Mouse (Mus musculus): ENCODE measurements around the gene Pmpca. TPM values are rescaled to one million over a fixed set of nuclear protein-coding genes. Genes with fewer than 3 reads are reported as not detected.
A peak's percentile ranks its signal among the peaks of the same experiment; 100 is the strongest.

Gene Pmpca
- polyA plus RNA-seq, 1 experiment from 2014 or later = 81.6 TPM

DNA sequence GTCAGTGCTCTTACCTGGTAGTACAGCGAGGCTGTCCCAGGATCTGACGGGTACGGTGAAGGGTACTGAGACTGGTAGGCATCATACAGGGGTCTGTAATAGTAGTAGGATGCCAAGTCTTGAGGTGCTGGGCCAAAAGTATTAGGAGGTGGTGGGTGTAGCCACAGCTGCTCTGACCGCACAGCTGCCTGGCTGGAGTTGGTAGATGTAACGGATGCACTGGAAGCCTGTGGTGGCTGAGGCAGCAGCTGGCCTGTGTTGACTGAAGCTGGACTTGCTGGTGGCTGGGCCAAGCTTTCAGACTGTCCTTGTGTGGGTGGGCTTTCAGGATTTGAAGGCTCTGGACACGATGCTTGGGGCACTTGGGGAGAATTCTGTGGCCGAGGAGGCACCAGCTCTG, 49.2 kb downstream of the Pmpca start:
- H3K4me2 ChIP-seq (replicated peaks) = no peak overlapping the region
- H3K27me3 ChIP-seq (ENCODE audit: control insufficient read depth, insufficient read depth, low read length) = no peaks in the 10 kb centered on the region
- H3K9ac ChIP-seq = no peak overlapping the region
- ATAC-seq (ENCODE audit: low FRiP score) = no peak
- no peak overlapping the region for H3K27ac ChIP-seq
- H3K36me3 ChIP-seq (replicated peaks; ENCODE audit: control insufficient read depth, insufficient read depth) = peaks cover 83% of the 10 kb centered on the region
- peaks cover under 1% of the 10 kb centered on the region; the same call in 1 of the 2 replicates for H3K4me1 ChIP-seq (replicated peaks; ENCODE audit: control insufficient read depth, insufficient read depth, low read length)
- DNase-seq (ENCODE audit: low spot score) = no peak
- WGBS = 90% methylated on average over 7 of the region's 7 CpGs
- no peak overlapping the region for H3K4me3 ChIP-seq (replicated peaks; ENCODE audit: low read length)
- H3K9me3 ChIP-seq (ENCODE audit: control insufficient read depth, low read length) = no peaks in the 10 kb centered on the region

DNA sequence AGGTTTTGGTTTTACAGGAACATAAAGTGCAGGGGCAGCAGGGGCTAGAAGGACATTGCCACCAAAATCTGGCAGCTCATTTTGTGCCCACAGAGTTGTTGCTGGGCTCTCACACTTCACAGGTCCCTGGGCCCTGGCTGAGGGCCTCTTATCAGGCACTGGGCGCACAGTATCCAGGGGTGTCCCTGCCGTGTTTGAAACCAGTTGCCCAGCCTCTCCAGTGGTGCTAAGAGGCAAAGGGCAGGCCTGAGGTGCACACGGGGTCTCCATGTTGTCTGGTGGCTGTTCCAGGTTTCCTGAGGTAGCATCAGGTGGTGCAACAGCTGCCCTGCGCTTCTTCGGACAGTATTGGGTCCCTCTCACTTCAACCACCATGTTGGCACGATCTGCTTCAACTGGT, 50.5 kb downstream of the Pmpca start:
- no peak overlapping the region for H3K4me3 ChIP-seq (replicated peaks; ENCODE audit: low read length)
- H3K4me1 ChIP-seq (replicated peaks; ENCODE audit: control insufficient read depth, insufficient read depth, low read length) = peaks cover 11% of the 10 kb centered on the region
- H3K9me3 ChIP-seq (ENCODE audit: control insufficient read depth, low read length) = no peaks in the 10 kb centered on the region
- no peak overlapping the region for H3K9ac ChIP-seq
- H3K36me3 ChIP-seq (replicated peaks; ENCODE audit: control insufficient read depth, insufficient read depth) = peaks cover 70% of the 10 kb centered on the region
- 91% methylated on average over 6 of the region's 6 CpGs for WGBS
- H3K4me2 ChIP-seq (replicated peaks) = no peak overlapping the region
- DNase-seq (ENCODE audit: low spot score) (no peak), ATAC-seq (ENCODE audit: low FRiP score) (no peak)
- H3K27me3 ChIP-seq (ENCODE audit: control insufficient read depth, insufficient read depth, low read length) = no peaks in the 10 kb centered on the region
- H3K27ac ChIP-seq = no peak overlapping the region

DNA sequence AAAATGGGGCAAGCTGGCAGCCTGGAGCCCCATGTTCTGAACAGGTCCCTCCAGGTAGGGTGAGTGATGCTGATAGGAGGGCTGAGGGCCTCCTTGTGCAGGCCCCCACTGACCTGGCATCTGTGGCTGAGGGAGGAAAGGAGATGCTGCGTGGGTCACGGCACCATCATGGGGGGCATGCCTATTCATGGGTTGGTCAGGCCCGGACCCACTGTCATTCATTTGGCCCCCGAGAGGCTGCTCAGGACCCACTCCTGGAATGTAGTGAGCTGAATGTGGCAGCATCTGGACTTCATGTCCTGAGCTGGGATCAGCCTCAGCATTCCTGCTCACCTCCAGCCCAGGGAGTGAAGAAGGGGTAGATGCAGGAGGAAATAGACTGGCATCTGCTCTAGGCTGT, 52.1 kb downstream of the Pmpca start:
- Histone ChIP-seq H3K27me3 (ENCODE audit: control insufficient read depth, insufficient read depth, low read length) (no peaks in the 10 kb centered on the region), H3K36me3 (replicated peaks; ENCODE audit: control insufficient read depth, insufficient read depth) (peaks cover 54% of the 10 kb centered on the region), H3K27ac (no peak overlapping the region), H3K9me3 (ENCODE audit: control insufficient read depth, low read length) (no peaks in the 10 kb centered on the region), H3K4me3 (replicated peaks; ENCODE audit: low read length) (no peak overlapping the region), H3K9ac (no peak overlapping the region), H3K4me1 (replicated peaks; ENCODE audit: control insufficient read depth, insufficient read depth, low read length) (peaks cover 11% of the 10 kb centered on the region), H3K4me2 (replicated peaks) (no peak overlapping the region)
- WGBS = 97% methylated on average over 4 of the region's 4 CpGs
- no peak for DNase-seq (ENCODE audit: low spot score)
- ATAC-seq (ENCODE audit: low FRiP score) = no peak

DNA sequence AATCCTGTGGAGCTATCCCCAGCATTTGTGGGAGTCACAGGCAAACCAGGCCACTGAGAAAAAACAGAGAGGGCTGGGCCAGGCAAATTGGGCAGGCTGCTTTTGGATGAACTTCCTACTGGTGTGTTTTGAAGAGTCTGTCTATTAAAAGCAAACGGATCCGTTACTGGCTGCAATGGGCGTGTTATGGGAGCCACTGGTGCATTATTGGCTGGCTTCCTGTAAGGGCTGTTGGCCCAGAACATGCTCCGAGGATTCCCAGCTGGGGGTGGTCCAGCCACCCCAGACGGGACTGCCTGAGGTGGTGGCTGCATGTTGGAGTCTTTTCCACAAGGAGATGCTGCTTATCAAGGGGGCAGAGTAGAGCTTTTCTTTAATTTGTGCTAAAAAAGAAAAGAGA, 52.5 kb downstream of the Pmpca start:
- Histone ChIP-seq H3K27ac (no peak overlapping the region), H3K36me3 (replicated peaks; ENCODE audit: control insufficient read depth, insufficient read depth) (peaks cover 52% of the 10 kb centered on the region), H3K4me2 (replicated peaks) (no peak overlapping the region), H3K4me1 (replicated peaks; ENCODE audit: control insufficient read depth, insufficient read depth, low read length) (peaks cover 15% of the 10 kb centered on the region), H3K9ac (no peak overlapping the region), H3K9me3 (ENCODE audit: control insufficient read depth, low read length) (no peaks in the 10 kb centered on the region), H3K27me3 (ENCODE audit: control insufficient read depth, insufficient read depth, low read length) (no peaks in the 10 kb centered on the region), H3K4me3 (replicated peaks; ENCODE audit: low read length) (no peak overlapping the region)
- DNase-seq (ENCODE audit: low spot score) (no peak), ATAC-seq (ENCODE audit: low FRiP score) (no peak)
- 82% methylated on average over 5 of the region's 5 CpGs for WGBS

DNA sequence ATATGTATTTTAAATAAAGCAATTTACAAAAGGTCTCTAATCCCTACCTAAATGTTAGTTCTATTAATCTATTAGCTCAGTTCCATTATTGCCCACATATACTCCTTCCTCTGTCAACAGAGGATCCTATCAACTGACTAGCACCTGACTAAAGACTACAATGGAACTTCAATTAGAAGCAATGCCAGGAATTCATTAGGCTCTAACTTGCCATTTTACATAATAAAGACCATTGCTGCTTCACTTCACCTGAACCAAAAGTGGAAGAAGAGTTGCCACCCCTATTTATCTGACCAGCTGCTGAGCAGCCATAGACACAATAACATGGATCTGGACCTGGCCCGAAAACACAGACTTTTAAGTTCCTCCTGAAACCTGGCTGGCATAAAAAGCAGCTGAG, 53.7 kb downstream of the Pmpca start:
- DNase-seq (ENCODE audit: low spot score) = no peak
- Histone ChIP-seq H3K9me3 (ENCODE audit: control insufficient read depth, low read length) (no peaks in the 10 kb centered on the region), H3K4me3 (replicated peaks; ENCODE audit: low read length) (no peak overlapping the region), H3K4me1 (replicated peaks; ENCODE audit: control insufficient read depth, insufficient read depth, low read length) (peaks cover 19% of the 10 kb centered on the region), H3K27ac (no peak overlapping the region), H3K27me3 (ENCODE audit: control insufficient read depth, insufficient read depth, low read length) (no peaks in the 10 kb centered on the region), H3K9ac (no peak overlapping the region), H3K36me3 (replicated peaks; ENCODE audit: control insufficient read depth, insufficient read depth) (peaks cover 41% of the 10 kb centered on the region), H3K4me2 (replicated peaks) (no peak overlapping the region)
- WGBS = 62% methylated on average over 1 of the region's 1 CpGs
- no peak for ATAC-seq (ENCODE audit: low FRiP score)

DNA sequence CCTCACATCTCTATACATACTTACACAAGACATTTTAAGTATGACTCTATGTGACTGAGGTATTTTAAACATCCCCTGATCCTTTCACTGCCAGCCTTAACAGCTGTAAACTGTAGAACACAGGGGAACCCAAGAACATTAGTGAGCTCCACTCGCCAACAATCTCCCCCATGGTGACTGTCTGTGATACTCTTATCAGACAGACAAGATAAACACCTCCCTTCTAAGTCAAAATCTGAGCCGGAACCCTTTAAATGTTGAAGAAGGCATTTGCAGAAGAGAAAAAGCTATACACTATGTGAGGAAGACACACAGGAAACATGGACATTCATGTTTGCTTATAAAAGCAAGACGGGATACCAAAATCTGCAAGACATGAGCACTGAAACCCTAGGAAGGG, 54.7 kb downstream of the Pmpca start:
- Histone ChIP-seq H3K27ac (no peak overlapping the region), H3K4me1 (replicated peaks; ENCODE audit: control insufficient read depth, insufficient read depth, low read length) (peaks cover 19% of the 10 kb centered on the region), H3K27me3 (ENCODE audit: control insufficient read depth, insufficient read depth, low read length) (no peaks in the 10 kb centered on the region), H3K9ac (peak overlapping the region; percentile 78), H3K9me3 (ENCODE audit: control insufficient read depth, low read length) (no peaks in the 10 kb centered on the region), H3K36me3 (replicated peaks; ENCODE audit: control insufficient read depth, insufficient read depth) (peaks cover 31% of the 10 kb centered on the region), H3K4me2 (replicated peaks) (peak overlapping the region; percentile 82), H3K4me3 (replicated peaks; ENCODE audit: low read length) (peak overlapping the region; percentile 84)
- no peak for ATAC-seq (ENCODE audit: low FRiP score)
- WGBS = 67% methylated on average over 3 of the region's 3 CpGs
- DNase-seq (ENCODE audit: low spot score) = no peak

DNA sequence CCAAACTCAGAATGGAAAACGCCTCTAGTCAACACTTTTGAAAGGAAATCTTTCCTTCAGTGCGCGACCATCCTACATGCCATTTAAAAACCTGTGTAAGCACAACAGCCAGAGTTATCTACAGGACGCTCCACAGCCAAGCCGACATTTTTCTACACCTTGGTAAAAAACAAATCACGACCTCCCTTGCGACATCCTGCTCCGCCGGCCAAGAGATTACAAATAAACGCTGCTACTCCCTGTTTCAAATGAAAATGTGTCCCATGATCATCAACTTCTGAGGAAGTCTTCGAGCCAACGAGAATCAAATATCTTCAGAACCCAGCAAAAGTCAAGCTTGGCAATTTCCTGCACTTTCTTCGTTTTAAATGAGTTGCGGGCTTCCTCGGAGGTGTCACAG, 55.2 kb downstream of the Pmpca start:
- H3K4me2 ChIP-seq (replicated peaks) = peak overlapping the region; percentile 82
- no peaks in the 10 kb centered on the region for H3K9me3 ChIP-seq (ENCODE audit: control insufficient read depth, low read length)
- H3K4me3 ChIP-seq (replicated peaks; ENCODE audit: low read length) = peak overlapping the region; percentile 84
- ATAC-seq (ENCODE audit: low FRiP score) = no peak
- H3K4me1 ChIP-seq (replicated peaks; ENCODE audit: control insufficient read depth, insufficient read depth, low read length) = peaks cover 19% of the 10 kb centered on the region
- peak overlapping the region; percentile 78 for H3K9ac ChIP-seq
- no peaks in the 10 kb centered on the region for H3K27me3 ChIP-seq (ENCODE audit: control insufficient read depth, insufficient read depth, low read length)
- H3K27ac ChIP-seq = peak overlapping the region; percentile 87
- no peak for DNase-seq (ENCODE audit: low spot score)
- WGBS = 6% methylated on average over 15 of the region's 15 CpGs
- H3K36me3 ChIP-seq (replicated peaks; ENCODE audit: control insufficient read depth, insufficient read depth) = peaks cover 26% of the 10 kb centered on the region

DNA sequence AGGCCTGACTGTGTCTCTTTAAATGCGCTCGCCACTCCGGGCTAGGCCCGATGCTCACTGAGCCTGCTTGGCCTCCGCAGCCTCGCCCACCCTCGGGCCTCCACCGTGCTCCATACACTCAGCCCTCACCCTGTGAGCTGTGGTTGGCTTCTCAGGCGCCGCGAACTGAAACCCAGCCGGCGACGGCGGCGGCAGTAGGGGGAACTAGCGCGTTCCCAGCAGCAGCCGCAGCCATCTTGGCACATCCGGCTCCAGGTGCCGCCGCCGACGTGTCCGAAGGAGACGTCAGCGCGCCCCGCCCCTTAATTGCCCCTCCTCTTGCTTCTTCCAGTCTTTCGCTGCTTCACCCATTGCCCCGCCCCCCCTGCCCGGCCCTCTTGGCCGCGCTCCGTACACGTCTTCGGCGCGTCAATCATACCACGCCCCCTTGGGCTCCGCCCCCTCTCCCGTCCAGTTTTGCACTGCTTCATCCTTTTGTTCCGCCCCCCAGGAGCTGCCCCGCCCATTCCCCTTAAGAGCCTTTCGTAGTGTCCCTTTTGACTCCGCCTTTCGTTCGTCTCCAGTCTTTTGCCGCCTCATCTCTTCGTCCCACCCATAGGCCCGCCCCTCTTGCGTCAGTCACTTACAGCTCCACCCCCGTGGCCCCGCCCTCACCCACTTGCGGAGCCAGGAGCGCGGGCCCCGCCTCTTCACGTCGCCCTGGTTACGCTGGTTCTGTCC, 56.0 kb downstream of the Pmpca start, which contains the start of gene Sec16a:
Gene Sec16a (minus strand): TSS at position 271 of the 720 bp plus-strand sequence.
- ATAC-seq (ENCODE audit: low FRiP score) (peak; percentile 94), DNase-seq (ENCODE audit: low spot score) (peak; percentile 99)
- Histone ChIP-seq H3K4me1 (replicated peaks; ENCODE audit: control insufficient read depth, insufficient read depth, low read length) (peaks cover 19% of the 10 kb centered on the region), H3K27ac (peak within 1 kb of the TSS; percentile 90), H3K9me3 (ENCODE audit: control insufficient read depth, low read length) (no peaks in the 10 kb centered on the region), H3K4me3 (replicated peaks; ENCODE audit: low read length) (peak within 1 kb of the TSS; percentile 84), H3K4me2 (replicated peaks) (peak within 1 kb of the TSS; percentile 88), H3K9ac (peak within 1 kb of the TSS; percentile 78), H3K36me3 (replicated peaks; ENCODE audit: control insufficient read depth, insufficient read depth) (peaks cover 18% of the 10 kb centered on the region), H3K27me3 (ENCODE audit: control insufficient read depth, insufficient read depth, low read length) (no peaks in the 10 kb centered on the region)
- WGBS = under 1% methylated on average over 58 of the region's 61 CpGs

DNA sequence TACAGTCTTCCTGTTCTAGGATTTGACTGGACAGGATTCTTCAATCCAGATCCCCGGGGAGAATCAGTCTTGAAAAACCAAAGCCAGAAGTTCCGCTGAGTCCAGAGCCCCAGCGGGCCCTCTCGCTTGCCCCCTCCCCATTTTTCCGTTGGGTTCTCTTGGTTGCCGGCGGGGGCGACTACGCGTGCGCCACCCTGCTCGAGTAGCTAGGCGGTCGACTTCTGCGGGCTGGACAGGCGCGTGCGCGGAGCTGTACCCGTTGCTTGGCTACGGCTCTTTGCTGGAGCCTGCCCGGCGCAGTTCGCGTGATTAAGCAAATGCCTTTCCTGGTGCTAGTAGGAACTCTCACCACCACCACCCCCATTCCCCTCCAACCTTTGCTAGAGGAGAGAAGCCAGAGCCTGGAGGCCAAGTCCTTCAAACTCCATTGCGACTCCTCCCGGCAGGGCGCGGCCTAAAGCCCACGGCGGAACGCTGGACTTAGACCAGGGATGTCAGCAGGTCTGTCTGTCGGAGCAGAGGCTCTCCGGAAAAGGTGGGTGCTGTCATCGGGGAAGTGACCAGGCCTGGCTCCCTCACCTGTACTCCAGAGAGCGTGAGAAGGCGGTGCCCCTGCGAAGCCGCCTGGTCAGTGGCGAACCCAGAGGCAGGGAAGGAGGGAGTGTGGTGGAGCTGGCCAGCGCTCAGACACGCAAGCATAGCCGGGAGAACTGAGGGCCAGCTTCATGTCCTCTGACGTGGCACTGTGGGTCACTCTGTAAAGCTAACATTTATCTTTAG, 56.7 kb downstream of the Pmpca start:
- Histone ChIP-seq H3K36me3 (replicated peaks; ENCODE audit: control insufficient read depth, insufficient read depth) (peaks cover 11% of the 10 kb centered on the region), H3K4me1 (replicated peaks; ENCODE audit: control insufficient read depth, insufficient read depth, low read length) (peaks cover 19% of the 10 kb centered on the region)
- DNase-seq (ENCODE audit: low spot score) = peak; percentile 88

More for the DNA sequence above, 56.7 kb downstream of the Pmpca start:
- ATAC-seq (ENCODE audit: low FRiP score) = peak; percentile 91
- under 1% methylated on average over 44 of the region's 44 CpGs for WGBS
- H3K27me3 ChIP-seq (ENCODE audit: control insufficient read depth, insufficient read depth, low read length) = no peaks in the 10 kb centered on the region
- H3K9me3 ChIP-seq (ENCODE audit: control insufficient read depth, low read length) = no peaks in the 10 kb centered on the region
- H3K4me2 ChIP-seq (replicated peaks) = peak overlapping the region; percentile 88
- peak overlapping the region; percentile 90 for H3K27ac ChIP-seq
- peak overlapping the region; percentile 84 for H3K4me3 ChIP-seq (replicated peaks; ENCODE audit: low read length)
- peak overlapping the region; percentile 67 for H3K9ac ChIP-seq

Data from hindbrain, embryonic 14.5 days (tissue).